Mouse (Mus musculus): Measurements from ENCODE around the gene Olfr461.

The Olfr461 gene

GRCm38 (mm10) chr6:40554950-40555349 is at the start of gene Olfr461:
TSS of gene Olfr461 (minus strand) at chr6:40555050.
- TF ChIP-seq GATA4 (IDR thresholded peaks at IDR 0.05; ENCODE audit: insufficient replicate concordance, low read length), result no peak

- TF ChIP-seq GATA4 (IDR thresholded peaks at IDR 0.05; ENCODE audit: insufficient replicate concordance, low read length), result no peak
Measured at GRCm38 (mm10) chr6:40594804-40595550, 40.1 kb upstream of the Olfr461 start.

GRCm38 (mm10) chr6:40588346-40588745 is 33.5 kb upstream of the Olfr461 start:
- no peak for TF ChIP-seq GATA4 (IDR thresholded peaks at IDR 0.05; ENCODE audit: insufficient replicate concordance, low read length)

GRCm38 (mm10) chr6:40585645-40586044 is 30.8 kb upstream of the Olfr461 start, which contains the start of gene Clec5a:
TSS of gene Clec5a (minus strand) at chr6:40585821.
- no peak for TF ChIP-seq GATA4 (IDR thresholded peaks at IDR 0.05; ENCODE audit: insufficient replicate concordance, low read length)

GRCm38 (mm10) chr6:40584336-40584735 is 29.5 kb upstream of the Olfr461 start:
- no peak for TF ChIP-seq GATA4 (IDR thresholded peaks at IDR 0.05; ENCODE audit: insufficient replicate concordance, low read length)

DNA sequence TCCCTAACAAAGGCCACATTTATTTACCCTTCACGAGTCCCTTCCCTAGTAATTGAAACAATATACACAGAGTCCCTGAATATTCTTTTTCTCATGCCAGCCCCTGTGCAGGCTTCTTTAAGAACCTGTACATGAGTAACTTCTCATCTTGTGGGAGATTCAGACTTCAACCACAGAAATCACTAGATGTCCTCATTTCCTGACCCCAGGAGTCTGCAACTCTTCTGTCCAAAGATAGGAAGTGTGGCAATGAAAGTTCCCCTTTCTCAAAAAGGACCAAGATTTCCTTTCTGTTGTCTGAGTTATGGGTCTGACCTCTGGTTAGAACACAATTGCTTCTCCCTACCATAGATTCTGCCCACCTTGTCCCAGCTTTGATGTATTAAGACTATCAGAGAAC is 21.5 kb upstream of the Olfr461 start:
- TF ChIP-seq GATA4 (IDR thresholded peaks at IDR 0.05; ENCODE audit: insufficient replicate concordance, low read length), result no peak

GRCm38 (mm10) chr6:40573618-40574017 is 18.8 kb upstream of the Olfr461 start:
- no peak for TF ChIP-seq GATA4 (IDR thresholded peaks at IDR 0.05; ENCODE audit: insufficient replicate concordance, low read length)

GRCm38 (mm10) chr6:40569187-40569586 is 14.3 kb upstream of the Olfr461 start, which contains the start of gene Olfr460:
TSS of gene Olfr460 (plus strand) at chr6:40569487.
- no peak for TF ChIP-seq GATA4 (IDR thresholded peaks at IDR 0.05; ENCODE audit: insufficient replicate concordance, low read length)

GRCm38 (mm10) chr6:40544690-40545089 is 10.2 kb downstream of the Olfr461 start:
- TF ChIP-seq GATA4 (IDR thresholded peaks at IDR 0.05; ENCODE audit: insufficient replicate concordance, low read length), result no peak

GRCm38 (mm10) chr6:40519408-40519807 is 35.4 kb downstream of the Olfr461 start, which contains the start of gene Prss37:
TSS of gene Prss37 (minus strand) at chr6:40519508.
- no peak for TF ChIP-seq GATA4 (IDR thresholded peaks at IDR 0.05; ENCODE audit: insufficient replicate concordance, low read length)

DNA sequence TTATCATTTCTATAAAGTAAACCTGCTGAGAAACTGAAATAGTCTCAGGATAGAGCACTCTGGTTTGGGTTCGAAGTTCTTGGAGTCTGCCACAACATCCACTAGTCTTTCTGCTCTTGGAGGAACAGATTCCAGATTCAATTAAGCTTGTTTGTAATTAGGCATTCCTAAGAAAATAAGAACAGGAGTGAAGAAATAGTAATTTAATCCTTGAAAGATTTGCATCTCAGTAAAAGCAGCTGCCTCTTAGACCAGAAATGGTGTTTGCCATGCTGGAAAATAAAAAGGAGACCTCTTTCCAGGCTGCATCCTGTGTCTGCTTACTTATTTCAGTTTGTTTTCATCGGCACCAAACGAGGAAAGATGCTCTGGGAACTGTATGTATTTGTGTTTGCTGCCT is 61.6 kb downstream of the Olfr461 start, which contains the start of gene Tas2r108:
Gene Tas2r108 (plus strand): TSS at position 301 of the 400 bp plus-strand sequence.
- TF ChIP-seq GATA4 (IDR thresholded peaks at IDR 0.05; ENCODE audit: insufficient replicate concordance, low read length), result no peak
